Mouse (Mus musculus) erythroblast, adult 5-6 weeks (primary cell): ENCODE measurements around the gene BC004004. TPM values are rescaled to one million over a fixed set of nuclear protein-coding genes. Genes with fewer than 3 reads are reported as not detected.
A peak's percentile ranks its signal among the peaks of the same experiment; 100 is the strongest.
"Not testable (repeated sequence)": the region's sequence is repeated elsewhere in the genome, so short reads cannot be mapped to it uniquely, and the experiment has no call there.

ENCODE experiments used
- ATAC-seq: replicated peaks from 2 replicates; pipeline ENCODE4 v1.8.0; 2016; ENCODE audit warnings: moderate number of reproducible peaks, mild to moderate bottlenecking, moderate TSS enrichment, inconsistent platforms; ENCODE audit not compliant: poor library complexity, low FRiP score, severe bottlenecking
- total RNA-seq, 2 experiments: library from RNA; stranded (forward) in 1 of 2; stranded (reverse) in 1 of 2; fragments of 150-400 nt in 1 of 2; fragments of 200-764, 138-1000 nt in 1 of 2; gene quantifications; 2 replicates each; pipeline versions ENCODE4 v1.2.3 to v1.2.4; 2015 to 2017; ENCODE audit warnings: low replicate concordance in 2 of 2

BC004004 gene
- total RNA-seq, 2 experiments from 2014 or later, result 19.4 to 41.0 TPM

GRCm38 (mm10) chr17:29340406-29341261, 72.0 kb downstream of the BC004004 start:
- no peak for ATAC-seq

- no peak for ATAC-seq
Observed at GRCm38 (mm10) chr17:29341591-29342003, 73.0 kb downstream of the BC004004 start.

- no peak for ATAC-seq
Observed at GRCm38 (mm10) chr17:29342010-29342910, 73.7 kb downstream of the BC004004 start.

DNA sequence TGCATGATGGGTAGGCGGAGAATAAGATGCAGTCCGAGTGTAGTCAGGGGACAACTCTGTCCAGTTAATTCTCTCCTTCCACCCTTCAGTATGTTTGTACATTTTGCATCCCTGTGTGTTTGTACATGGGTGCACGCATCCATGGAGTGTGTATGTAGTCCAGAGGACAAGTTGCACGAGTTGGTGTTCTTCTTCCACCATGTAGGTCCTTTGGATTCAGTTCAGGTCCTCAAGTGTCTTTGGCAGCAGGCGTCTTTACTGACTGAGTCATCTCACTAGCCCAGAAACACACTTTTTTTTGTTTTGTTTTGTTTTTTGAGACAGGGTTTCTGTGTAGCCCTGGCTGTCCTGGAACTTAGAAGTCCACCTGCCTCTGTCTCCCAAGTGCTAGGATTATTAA, 74.7 kb downstream of the BC004004 start:
- ATAC-seq, result no peak

DNA sequence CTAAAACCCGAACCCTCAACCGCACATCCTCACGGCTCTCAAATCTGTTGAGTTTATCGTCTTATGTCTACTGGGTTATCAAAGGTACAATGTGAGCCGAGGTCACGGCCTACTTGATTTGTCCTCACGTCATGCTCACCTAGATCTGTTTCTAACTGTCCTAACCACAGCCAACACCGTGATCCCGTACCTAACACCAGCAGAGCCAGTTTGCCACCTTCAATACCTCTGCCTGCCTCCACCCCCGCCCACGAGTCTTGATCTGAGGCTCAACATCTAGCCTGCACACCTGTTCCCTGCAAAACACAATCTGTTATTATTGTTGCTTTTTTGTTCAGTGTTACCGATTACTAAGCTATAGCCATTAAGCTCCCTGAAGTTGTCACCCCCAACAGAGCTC, 76.7 kb downstream of the BC004004 start:
- no peak for ATAC-seq

GRCm38 (mm10) chr17:29346496-29347125, 78.0 kb downstream of the BC004004 start:
- ATAC-seq, result no peak

- no peak for ATAC-seq
Observed at GRCm38 (mm10) chr17:29347126-29347644, 78.6 kb downstream of the BC004004 start.

GRCm38 (mm10) chr17:29347645-29348256, 79.2 kb downstream of the BC004004 start, which contains the start of gene Mtch1:
Mtch1 (minus strand) TSS chr17:29347934.
- ATAC-seq, result peak; percentile 98

GRCm38 (mm10) chr17:29348996-29349395, 80.4 kb downstream of the BC004004 start:
- ATAC-seq, result no peak

DNA sequence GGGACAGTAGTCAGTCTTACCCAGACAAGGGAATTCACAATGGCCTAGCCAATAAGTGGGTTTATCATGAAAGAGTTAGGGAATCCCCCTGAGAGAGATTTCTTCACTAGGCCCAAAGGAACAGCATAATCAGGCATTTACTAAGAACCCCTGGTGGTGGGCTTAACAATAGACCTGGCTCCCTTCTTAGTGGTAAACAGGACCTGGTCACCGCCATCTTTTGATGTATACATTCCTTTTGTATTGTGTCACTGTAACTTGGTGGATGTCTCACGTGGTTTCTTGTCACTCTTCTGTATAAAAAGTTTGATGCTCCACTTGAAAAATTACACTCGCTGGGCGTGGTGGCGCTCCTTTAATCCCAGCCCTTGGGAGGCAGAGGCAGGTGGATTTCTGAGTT, 82.5 kb downstream of the BC004004 start:
- ATAC-seq, result not testable (repeated sequence)

- no peak for ATAC-seq
Observed at GRCm38 (mm10) chr17:29355461-29355840, 86.9 kb downstream of the BC004004 start.

DNA sequence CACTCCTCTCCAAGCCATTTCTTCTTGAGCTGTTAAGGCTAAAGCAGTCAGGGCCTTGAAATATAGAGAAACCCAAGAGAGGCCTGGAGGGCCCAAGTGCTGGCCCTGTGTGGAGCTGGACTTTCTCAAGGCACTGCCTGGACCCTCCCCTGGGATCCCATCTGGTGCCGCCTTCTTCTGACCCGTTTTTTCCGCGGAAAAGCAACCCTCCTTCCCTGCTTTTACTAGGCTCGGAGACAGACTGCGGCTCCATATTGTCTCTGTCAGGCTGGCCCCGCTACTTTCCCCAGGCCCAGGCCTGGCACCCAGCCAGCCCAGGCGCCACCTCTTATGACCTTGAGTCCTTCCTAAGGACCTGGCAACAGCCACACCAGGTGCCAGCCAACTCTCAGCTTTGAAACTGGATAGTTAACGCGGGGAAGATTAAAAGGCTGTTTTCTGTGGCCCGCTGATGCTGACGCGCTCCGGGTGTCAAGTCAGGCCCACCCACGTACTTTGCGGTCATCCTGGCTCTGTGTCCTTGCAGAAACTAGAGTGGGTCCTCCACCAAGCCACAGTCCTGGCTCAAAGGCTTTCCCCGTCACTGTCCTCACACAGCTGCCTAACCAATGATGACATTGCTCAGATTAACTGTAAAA, 87.4 kb downstream of the BC004004 start:
- no peak for ATAC-seq

- no peak for ATAC-seq
Observed at GRCm38 (mm10) chr17:29356479-29356856, 87.9 kb downstream of the BC004004 start.

GRCm38 (mm10) chr17:29356882-29357281, 88.3 kb downstream of the BC004004 start:
- no peak for ATAC-seq

DNA sequence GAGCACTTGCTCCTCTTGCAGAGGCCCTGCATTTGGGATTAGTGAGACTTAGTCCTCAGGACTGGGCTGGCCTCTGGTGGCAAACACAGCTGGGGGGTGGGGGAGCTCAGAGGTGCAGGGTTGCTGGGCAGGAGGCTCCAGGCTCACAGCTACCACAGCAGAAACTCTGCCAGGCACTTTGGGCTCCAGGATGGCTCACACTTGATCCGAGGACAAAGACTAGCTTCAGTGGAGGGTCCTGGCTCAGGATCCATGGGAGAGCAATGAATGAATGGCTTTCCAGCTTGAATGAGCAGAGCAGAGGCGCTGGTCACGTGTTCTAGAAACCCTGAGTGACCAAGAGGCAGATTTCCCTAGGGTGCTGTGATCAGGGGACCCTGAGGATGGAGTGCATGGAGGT, 90.3 kb downstream of the BC004004 start:
- no peak for ATAC-seq

- no peak for ATAC-seq
Observed at GRCm38 (mm10) chr17:29360761-29361221, 92.2 kb downstream of the BC004004 start, which contains the start of gene Fgd2. Fgd2 (plus strand) TSS chr17:29360914.

DNA sequence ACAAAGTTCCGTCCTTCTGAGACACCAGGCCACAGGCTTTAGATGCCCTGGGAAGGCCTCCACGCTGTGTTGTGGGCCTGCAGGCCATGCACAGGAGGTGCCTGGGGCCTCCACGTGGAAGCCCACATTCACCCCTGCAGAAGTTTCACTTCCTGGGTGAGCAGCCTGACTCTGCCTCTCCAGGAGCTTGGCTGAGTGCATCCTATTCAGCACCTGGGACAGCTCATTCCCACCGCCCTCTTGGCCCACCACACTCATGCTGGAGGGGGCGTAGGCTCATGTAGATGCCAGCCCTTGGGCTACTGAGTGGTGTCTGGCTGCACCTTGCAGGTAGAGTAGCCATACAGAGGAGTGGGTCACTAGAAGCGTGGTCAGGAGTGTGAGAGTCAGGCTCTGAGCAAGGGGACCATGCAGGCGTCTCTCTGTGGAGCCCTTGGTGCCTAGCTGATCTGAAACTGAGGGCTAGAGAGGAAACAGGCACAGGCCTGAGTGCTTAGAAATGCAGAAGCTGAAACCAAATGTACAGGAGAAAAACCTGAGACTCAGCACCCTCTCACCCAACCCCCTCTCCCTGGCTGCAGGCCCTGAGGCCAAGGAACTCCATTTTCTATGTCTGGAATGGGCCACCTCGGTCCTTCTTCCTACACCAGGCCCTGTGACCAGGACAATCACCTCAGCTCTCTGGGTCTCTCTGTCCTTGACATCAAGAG, 93.5 kb downstream of the BC004004 start:
- 0 out of 2 replicates have a peak, but pooled peaks have one; percentile 30 for ATAC-seq

DNA sequence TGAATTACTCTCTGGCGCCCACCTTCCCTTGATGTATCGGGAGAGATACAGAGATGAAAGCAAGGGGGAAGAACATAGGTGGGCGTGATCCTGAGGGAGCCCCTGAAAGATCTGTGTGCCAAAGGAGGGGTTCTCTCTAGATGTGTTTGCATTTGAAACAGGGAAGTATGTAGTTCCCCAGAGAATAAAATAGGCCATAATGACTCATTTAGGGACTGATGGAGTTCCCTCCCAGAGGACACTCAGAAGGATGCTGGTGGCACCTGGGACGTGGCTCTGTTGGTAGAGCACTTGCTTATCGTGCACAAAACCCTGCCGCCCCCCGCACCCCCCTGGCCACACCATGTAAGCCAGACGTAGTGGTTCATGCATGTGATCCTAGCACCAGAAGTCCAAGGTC, 94.5 kb downstream of the BC004004 start:
- no peak for ATAC-seq
